Mouse (Mus musculus) heart, embryonic 14.5 days (tissue): ENCODE measurements at regions not wholly inside any gene's neighbourhood (a gene's known extent, or its start where the extent isn't known, plus 50 kb on each side); places are given as distances from the start of the nearest gene placed in this dataset.
A peak's percentile ranks its signal among the peaks of the same experiment; 100 is the strongest.

Experiments
- ATAC-seq: fragments of 200-750 bp; cut with Nextera tagmentation; 2 replicates; pipeline ENCODE4 v1.8.0; 2017; ENCODE audit warnings: low read depth, moderate TSS enrichment; ENCODE audit not compliant: insufficient number of reproducible peaks, insufficient read depth, low FRiP score
- H3K27ac ChIP-seq, 2 experiments: fragments of 200-500 bp in 1 of 2; fragments of 300-500 bp in 1 of 2; sonication (generic) in 1 of 2; replicated peaks in 1 of 2; 2 replicates each; pipeline ENCODE4 v1.5.1; 2012 to 2014; ENCODE audit warnings: low read depth in 2 of 2, low read length in 2 of 2, control low read depth in 1 of 2, mild to moderate bottlenecking in 1 of 2, mixed read lengths in 1 of 2; ENCODE audit not compliant: control insufficient read depth in 1 of 2, insufficient read depth in 1 of 2
- H3K27me3 ChIP-seq: fragments of 300-500 bp; sonication (generic); 2 replicates; pipeline ENCODE4 v1.6.1; 2014; ENCODE audit warnings: mild to moderate bottlenecking, low read length, control low read depth; ENCODE audit not compliant: control insufficient read depth, insufficient read depth
- H3K36me3 ChIP-seq: fragments of 300-500 bp; sonication (generic); 2 replicates; pipeline ENCODE4 v1.6.1; 2014; ENCODE audit warnings: mild to moderate bottlenecking, control low read depth, low read length, mixed read lengths; ENCODE audit not compliant: control insufficient read depth, insufficient read depth
- H3K4me1 ChIP-seq, 2 experiments: fragments of 200-500 bp in 1 of 2; fragments of 300-500 bp in 1 of 2; sonication (generic) in 1 of 2; 2 replicates each; pipeline ENCODE4 v1.6.1; 2012 to 2014; ENCODE audit warnings: low read length in 2 of 2, control low read depth in 1 of 2, mixed read lengths in 1 of 2; ENCODE audit not compliant: control insufficient read depth in 2 of 2, insufficient read depth in 2 of 2
- H3K4me2 ChIP-seq: fragments of 300-500 bp; sonication (generic); 2 replicates; pipeline ENCODE4 v1.6.1; 2014; ENCODE audit warnings: mild to moderate bottlenecking, low read length
- H3K4me3 ChIP-seq, 2 experiments: fragments of 200-500 bp in 1 of 2; fragments of 300-500 bp in 1 of 2; sonication (generic) in 1 of 2; 2 replicates each; pipeline ENCODE4 v1.5.1; 2012 to 2014; ENCODE audit warnings: low read length in 2 of 2, mild to moderate bottlenecking in 2 of 2, control low read depth in 1 of 2, low read depth in 1 of 2, moderate library complexity in 1 of 2; ENCODE audit not compliant: control insufficient read depth in 1 of 2, insufficient read depth in 1 of 2
- H3K9ac ChIP-seq: fragments of 300-500 bp; sonication (generic); 2 replicates; pipeline ENCODE4 v1.6.1; 2014; ENCODE audit warnings: mild to moderate bottlenecking, low read length
- H3K9me3 ChIP-seq: fragments of 300-500 bp; sonication (generic); 2 replicates; pipeline ENCODE4 v1.6.1; 2016; ENCODE audit warnings: low read length, control low read depth; ENCODE audit not compliant: control insufficient read depth
- WGBS: fragments of 180-500 bp; shearing (Covaris S2); extraction: QIAGEN DNeasy Blood & Tissue Kit; methylation state at CpG from one replicate; pipeline ENCODE4 v1.1.7; 2014; 5-methylcytosine and 5-hydroxymethylcytosine counted together

DNA sequence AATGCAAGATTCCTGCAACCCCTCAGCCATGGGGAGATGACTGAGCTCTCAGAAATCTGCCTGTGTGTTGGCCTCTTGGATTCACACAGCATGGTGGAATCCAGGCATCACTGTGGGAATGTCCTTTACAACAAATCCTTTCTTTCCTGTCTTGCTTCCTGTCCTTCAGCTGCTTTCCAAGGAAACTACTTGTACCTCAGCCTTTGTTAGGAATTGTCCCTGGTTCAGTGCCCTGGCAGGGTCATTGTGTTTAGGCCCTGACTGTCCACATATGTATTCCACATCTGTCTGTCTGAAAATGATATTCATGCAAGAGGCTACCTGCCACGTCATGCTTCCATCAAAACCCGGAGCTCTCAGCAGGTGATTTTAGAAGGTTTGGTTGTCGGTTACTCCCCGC is 129.9 kb downstream of the Lrrc30 start:
- H3K9me3 ChIP-seq: no peaks in the 10 kb centered on the region
- no peaks in the 10 kb centered on the region for H3K27me3 ChIP-seq
- no peak overlapping the region for H3K4me2 ChIP-seq
- H3K27ac ChIP-seq: 0 out of 4 replicates have a peak overlapping the region, but pooled peaks of 1 of the 2 experiments have one; percentile 9
- no peak overlapping the region for H3K9ac ChIP-seq
- no peak for ATAC-seq
- H3K4me3 ChIP-seq: no peak overlapping the region
- H3K36me3 ChIP-seq: no peaks in the 10 kb centered on the region
- H3K4me1 ChIP-seq: no peaks in the 10 kb centered on the region; a peak in 1 of 4 replicates
- WGBS: 79% methylated on average over 4 of the region's 4 CpGs

DNA sequence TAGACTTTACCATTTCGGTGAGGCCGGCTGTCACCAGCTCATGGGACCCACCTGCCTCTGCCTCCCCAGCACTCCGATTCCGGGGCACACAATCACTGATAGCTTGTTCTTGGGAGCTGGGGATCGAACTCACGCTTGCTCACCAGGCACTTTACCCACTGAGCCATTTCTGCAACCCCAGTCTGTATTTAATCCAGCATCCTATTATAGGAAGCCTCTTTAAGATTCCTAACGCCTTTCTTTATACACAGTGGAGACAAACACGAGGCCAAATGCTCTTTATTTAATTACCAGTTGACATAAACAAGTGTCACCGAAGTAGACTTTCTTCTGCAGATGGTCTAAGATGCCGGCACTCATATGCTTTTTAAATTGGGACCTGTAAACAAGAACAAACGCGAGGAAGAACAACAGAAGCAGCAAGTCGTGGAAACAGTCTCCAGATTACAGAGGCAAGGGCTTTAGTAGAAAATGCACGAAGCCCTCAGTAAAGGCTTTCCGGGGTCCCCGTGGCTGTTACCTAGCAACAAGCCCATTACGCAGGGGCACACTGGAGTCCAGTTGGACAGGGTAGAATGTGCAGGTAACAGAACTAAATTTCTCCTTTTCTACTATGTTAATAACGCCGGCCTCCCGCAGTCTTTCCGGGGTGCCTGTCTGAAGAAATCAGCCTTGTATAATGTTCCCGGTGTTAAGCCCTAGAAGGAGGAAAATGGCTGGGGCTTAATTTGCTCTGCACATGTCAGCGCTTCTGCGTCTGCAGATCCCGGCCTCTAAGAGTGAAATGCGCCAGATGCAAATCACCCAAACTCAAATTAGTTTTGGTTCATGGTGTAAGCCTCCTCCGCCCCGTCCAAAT is 132.5 kb downstream of the Lrrc30 start:
- Histone ChIP-seq H3K27me3 (no peaks in the 10 kb centered on the region), H3K4me2 (no peak overlapping the region), H3K9ac (no peak overlapping the region), H3K27ac (no peak overlapping the region), H3K4me3 (no peak overlapping the region), H3K36me3 (no peaks in the 10 kb centered on the region), H3K4me1 (no peaks in the 10 kb centered on the region; a peak in 1 of 4 replicates), H3K9me3 (no peaks in the 10 kb centered on the region)
- 77% methylated on average over 28 of the region's 28 CpGs for WGBS
- ATAC-seq: no peak

DNA sequence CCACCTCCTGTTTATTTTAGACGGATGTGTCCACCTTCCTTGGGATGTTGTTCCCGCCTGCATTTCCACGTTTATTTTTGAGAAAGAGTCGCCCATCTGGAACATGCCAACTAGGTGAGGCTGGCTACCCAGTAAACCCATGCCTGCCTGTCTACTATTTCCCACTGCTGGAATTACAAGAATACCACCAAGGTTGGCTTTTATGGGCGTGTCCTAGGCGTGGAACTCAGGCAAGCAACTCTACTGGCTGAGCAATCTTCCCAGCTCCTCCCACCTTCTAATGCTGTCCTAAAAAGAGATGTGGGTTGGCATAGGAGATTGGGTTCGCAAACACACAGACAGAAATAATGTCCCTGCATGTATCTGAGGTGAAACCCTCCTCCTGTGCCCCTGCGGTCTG is 135.1 kb downstream of the Lrrc30 start:
- 78% methylated on average over 8 of the region's 8 CpGs for WGBS
- ATAC-seq: no peak

DNA sequence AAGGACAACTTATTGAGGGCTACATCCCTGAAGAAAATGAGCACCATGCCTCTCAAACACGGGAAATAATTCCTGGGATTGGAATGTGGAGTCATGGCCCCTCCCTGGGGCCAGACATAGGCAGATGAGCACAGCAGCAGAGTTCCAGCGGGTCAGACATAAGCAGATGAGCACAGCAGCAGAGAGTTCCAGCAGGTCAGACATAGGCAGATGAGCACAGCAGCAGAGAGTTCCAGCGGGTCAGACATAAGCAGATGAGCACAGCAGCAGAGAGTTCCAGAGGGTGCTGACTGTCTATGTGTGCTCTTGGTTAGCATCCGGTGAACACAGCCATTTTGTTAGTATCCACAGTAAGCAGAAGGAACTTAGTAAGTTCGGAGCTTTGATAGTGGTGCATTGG is 126.2 kb upstream of the Ptprm start:
- Histone ChIP-seq H3K9ac (no peak overlapping the region), H3K4me1 (no peaks in the 10 kb centered on the region), H3K9me3 (peaks cover 8% of the 10 kb centered on the region; the same call in 1 of the 2 replicates), H3K4me3 (no peak overlapping the region), H3K36me3 (no peaks in the 10 kb centered on the region), H3K27me3 (no peaks in the 10 kb centered on the region), H3K27ac (no peak overlapping the region), H3K4me2 (no peak overlapping the region)
- no peak for ATAC-seq
- 70% methylated on average over 5 of the region's 5 CpGs for WGBS

More for the DNA sequence above, 135.1 kb downstream of the Lrrc30 start:
- H3K4me1 ChIP-seq: no peaks in the 10 kb centered on the region
- H3K9ac ChIP-seq: no peak overlapping the region
- H3K9me3 ChIP-seq: no peaks in the 10 kb centered on the region
- no peak overlapping the region for H3K27ac ChIP-seq
- no peaks in the 10 kb centered on the region for H3K27me3 ChIP-seq
- no peaks in the 10 kb centered on the region for H3K36me3 ChIP-seq
- no peak overlapping the region for H3K4me3 ChIP-seq
- no peak overlapping the region for H3K4me2 ChIP-seq

DNA sequence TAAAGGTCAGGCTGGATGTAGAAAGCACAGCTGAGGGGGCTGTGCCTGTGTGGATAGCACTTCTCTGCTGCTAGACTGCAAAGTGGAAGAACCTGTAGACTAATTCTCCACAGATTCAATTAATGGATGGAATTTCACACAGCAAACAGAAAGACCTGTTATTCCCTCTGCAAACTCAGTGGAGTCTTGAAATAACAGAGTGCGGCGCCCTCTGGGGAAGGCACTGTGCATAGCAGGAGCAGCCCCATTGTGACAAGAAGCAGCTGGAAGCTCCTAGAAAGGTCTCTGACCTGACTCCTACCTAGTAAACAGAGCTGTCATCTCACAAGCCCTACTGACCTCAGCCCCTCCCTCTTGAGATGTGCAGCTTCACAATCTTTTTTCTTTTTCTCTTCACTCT is 118.9 kb upstream of the Ptprm start:
- no peak overlapping the region for H3K27ac ChIP-seq
- no peaks in the 10 kb centered on the region for H3K36me3 ChIP-seq
- H3K4me3 ChIP-seq: no peak overlapping the region
- no peak overlapping the region for H3K4me2 ChIP-seq
- no peak for ATAC-seq
- H3K4me1 ChIP-seq: no peaks in the 10 kb centered on the region
- H3K9ac ChIP-seq: no peak overlapping the region
- H3K27me3 ChIP-seq: no peaks in the 10 kb centered on the region
- WGBS: 14% methylated on average over 2 of the region's 2 CpGs
- H3K9me3 ChIP-seq: peaks cover 8% of the 10 kb centered on the region; the same call in 1 of the 2 replicates

DNA sequence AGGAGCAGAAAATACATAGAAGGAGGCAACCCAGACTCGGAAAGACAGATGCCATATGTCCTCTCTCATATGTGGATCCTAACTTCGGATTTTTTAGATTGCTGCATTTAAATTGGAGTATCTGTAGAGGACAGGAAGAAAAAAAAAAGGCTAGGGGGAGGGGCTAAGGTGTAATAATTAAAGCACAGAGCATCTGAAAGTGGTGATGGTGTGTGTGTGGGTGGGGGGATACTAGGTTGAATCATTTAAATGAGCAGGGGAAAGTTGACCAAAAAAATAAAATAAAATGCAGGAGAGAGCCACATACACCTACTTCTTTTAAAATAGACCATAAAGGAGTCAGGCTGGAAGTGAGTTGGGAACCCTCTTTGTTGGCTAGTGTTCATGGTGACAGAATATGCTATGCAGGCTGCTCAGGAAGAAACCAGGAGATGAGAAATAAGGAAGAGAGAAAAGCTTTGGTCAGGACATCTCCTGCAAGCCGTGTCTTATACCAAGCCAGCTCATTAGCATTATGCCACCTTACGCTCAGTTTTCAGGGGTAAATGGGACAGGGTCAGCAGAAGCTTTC is 104.7 kb upstream of the Ptprm start:
- Histone ChIP-seq H3K9ac (no peak overlapping the region), H3K9me3 (no peaks in the 10 kb centered on the region), H3K36me3 (no peaks in the 10 kb centered on the region), H3K4me2 (no peak overlapping the region), H3K4me3 (no peak overlapping the region), H3K27ac (no peak overlapping the region), H3K4me1 (no peaks in the 10 kb centered on the region), H3K27me3 (no peaks in the 10 kb centered on the region)
- no peak for ATAC-seq
- WGBS: 78% methylated on average over 4 of the region's 4 CpGs

DNA sequence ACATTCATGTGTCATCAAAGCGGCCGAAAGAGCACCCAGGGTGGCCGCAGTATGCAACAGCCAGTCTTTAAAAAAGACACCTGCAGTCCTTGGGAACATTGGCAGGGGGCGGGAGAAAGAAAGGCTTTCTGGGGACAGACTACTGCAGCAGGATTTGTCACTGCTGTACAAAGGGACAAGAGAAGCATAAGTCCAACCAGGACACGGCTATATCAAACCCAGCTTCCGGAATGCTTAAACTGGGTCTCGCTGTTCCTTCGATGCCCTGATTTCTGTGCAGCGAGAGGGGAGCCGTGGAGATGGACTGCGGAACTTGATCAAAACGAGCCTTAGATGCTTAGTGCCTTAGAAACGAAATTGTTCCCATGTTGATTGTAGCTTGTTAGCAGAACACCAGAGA is 97.7 kb upstream of the Ptprm start:
- ATAC-seq: no peak
- H3K36me3 ChIP-seq: no peaks in the 10 kb centered on the region
- no peaks in the 10 kb centered on the region for H3K9me3 ChIP-seq
- no peaks in the 10 kb centered on the region for H3K27me3 ChIP-seq
- no peak overlapping the region for H3K9ac ChIP-seq
- 81% methylated on average over 13 of the region's 13 CpGs for WGBS
- H3K4me1 ChIP-seq: peaks cover 3 to 9% of the 10 kb centered on the region in 2 experiments; a peak in 3 of 4 replicates
- no peak overlapping the region for H3K4me3 ChIP-seq
- no peak overlapping the region for H3K27ac ChIP-seq
- no peak overlapping the region for H3K4me2 ChIP-seq
